Mouse (Mus musculus): Measurements from ENCODE around the gene Adm2.

The Adm2 gene

DNA sequence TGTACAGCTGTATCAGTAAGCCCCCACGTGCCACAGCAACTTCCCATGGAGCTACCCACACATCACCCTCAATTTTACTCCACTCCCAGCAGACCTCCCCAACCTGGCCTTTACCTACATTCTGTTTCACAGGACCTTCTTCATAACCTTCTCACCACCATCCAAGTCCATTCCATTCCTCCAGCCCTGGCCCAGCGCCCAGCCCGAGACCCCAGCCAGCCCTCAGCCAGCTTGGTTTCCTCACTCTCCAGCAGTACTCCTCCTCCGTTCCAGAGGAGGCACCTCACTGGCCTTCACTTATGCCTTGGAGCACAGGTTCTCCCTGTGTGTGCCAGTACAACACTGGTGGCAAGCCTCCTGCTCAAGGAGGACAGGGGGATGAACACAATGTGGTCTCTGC is 9.2 kb upstream of the Adm2 start:
- no peak for DNase-seq (ENCODE audit: low spot score)

DNA sequence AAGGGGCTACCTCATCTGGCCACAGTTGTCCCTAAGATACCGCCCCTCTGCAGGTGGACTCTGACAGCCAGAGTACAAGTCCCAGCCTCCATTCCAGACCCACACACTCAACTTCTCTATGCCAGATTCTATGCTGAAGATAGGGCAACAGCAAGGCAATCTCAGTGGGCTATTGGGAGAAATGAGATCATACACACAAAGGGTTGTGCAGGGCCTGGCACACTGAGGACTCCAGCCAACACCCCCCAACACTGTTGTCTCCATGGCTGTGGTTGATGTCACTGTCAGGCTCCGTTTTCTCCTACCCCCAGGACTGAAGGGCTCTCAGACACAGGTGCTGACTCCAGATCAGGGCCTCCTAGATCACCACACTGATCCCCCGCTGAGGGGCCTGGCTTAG is 8.4 kb upstream of the Adm2 start:
- DNase-seq (ENCODE audit: low spot score) = no peak

GRCm38 (mm10) chr15:89314511-89315189 is 7.9 kb upstream of the Adm2 start:
- DNase-seq (ENCODE audit: low spot score) = no peak

DNA sequence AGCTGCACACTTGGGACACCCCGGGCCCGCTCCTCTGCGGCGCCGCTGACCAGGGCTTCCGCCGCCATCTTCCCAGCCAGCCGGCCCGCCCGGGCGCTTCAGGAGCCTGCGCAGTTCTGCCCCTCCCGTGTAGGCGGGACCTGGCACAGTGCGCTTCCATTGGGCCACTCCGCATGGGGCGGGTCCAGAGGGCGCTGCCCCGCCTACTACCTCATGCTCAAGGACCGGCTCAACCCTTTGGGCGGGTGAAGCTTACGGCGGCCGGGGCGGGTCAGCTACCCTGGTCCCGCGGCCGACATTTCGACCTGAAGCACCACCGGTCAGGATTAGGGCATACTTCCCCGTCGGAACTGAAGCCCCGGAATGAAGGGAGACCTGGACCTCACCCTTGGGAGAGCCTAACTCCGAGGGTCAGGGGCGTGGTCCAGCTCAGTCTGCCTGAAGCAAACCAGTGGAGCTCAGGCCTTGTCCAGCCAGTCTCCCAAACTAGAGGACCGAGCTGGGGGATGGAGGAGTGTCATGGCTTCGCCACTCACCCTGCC is 7.3 kb upstream of the Adm2 start, which contains the start of gene Sbf1:
Gene Sbf1 (minus strand): TSS at position 122 of the 542 bp plus-strand sequence.
- peak; percentile 95 for DNase-seq (ENCODE audit: low spot score)

DNA sequence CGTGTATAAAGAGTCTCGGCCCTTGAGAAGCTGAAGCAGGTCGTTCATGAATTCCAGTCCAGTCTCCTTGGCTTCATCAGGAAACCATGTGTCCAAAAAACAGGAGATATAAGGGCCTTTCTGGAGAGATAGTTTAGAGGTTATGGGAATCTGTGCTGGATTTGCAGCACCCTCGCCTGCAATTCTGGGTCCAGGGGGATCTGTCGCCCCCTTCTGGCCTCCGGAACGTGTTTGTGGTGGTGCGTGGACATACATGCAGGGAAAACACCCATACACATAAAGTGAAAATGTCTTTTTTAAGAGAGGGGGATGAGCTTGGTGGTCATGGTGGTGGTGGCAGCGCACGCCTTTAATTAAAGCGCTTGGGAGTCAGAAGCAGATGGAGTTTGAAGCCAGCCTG is 6.4 kb upstream of the Adm2 start:
- DNase-seq (ENCODE audit: low spot score) = peak; percentile 38

- DNase-seq (ENCODE audit: low spot score) = peak; percentile 27
Measured at GRCm38 (mm10) chr15:89321264-89321663, 1.3 kb upstream of the Adm2 start.

- no peak for DNase-seq (ENCODE audit: low spot score)
Measured at GRCm38 (mm10) chr15:89323656-89324055, 1.1 kb downstream of the Adm2 start.

- no peak for DNase-seq (ENCODE audit: low spot score)
Measured at GRCm38 (mm10) chr15:89326441-89326840, 3.9 kb downstream of the Adm2 start.

GRCm38 (mm10) chr15:89334271-89334670 is 11.8 kb downstream of the Adm2 start, which contains the start of gene Miox:
Gene Miox (plus strand): TSS chr15:89334398.
- DNase-seq (ENCODE audit: low spot score) = no peak

GRCm38 (mm10) chr15:89334774-89335537 is 12.4 kb downstream of the Adm2 start:
- no peak for DNase-seq (ENCODE audit: low spot score)

DNA sequence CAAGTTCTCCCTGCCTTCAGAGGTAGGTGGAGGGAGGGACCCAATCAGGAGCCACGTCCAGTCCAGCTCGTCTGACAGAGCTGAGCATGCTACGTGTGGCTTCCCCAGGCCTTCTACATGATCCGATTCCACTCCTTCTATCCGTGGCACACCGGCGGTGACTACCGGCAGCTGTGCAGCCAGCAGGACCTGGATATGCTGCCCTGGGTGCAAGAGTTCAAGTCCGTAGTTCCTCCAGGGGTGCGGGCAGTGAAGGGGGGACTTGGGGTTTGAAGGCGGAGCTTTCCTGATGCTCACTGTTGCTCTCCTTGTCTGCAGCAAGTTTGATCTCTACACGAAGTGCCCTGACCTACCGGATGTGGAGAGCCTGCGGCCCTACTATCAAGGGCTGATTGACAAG is 13.9 kb downstream of the Adm2 start:
- no peak for DNase-seq (ENCODE audit: low spot score)

- no peak for DNase-seq (ENCODE audit: low spot score)
Measured at GRCm38 (mm10) chr15:89339696-89340095, 17.2 kb downstream of the Adm2 start.

DNA sequence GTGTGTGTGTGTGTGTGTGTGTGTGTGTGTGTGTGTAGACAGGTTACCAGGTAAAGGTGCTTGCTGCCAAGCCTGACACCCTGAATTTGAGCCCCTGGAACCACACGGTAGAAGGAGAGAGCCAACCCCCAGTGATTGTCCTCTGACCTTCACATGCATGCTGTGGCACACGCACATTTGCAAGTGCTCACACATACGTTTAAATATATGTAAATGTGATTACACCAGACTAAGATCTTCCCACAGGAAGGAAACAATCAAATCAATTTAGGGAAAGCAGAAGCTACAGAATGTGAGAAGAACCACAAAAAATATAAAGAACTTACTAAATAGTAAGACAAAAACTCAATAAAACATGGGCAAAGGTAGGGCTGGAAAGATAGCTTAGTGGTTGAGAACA is 17.6 kb downstream of the Adm2 start:
- DNase-seq (ENCODE audit: low spot score) = no peak

DNA sequence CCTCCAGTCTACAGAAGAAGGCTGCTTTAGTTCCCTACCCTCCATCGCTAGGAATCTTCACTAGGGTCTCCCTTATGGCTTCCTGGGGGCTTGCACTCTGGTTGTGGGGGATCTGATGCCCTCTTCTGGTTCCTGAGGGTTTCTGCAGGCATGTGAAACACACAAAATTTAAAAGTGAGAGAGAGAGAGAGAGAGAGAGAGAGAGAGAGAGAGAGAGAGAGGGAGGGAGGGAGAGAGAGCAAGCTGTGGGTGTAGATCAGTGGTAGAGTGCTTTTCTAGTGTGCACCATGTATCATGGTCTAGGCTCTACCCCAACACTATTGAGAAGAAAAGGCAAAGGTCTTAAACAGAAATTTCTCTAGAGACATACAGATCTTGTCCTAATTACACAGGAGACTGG is 19.2 kb downstream of the Adm2 start:
- no peak for DNase-seq (ENCODE audit: low spot score)

DNA sequence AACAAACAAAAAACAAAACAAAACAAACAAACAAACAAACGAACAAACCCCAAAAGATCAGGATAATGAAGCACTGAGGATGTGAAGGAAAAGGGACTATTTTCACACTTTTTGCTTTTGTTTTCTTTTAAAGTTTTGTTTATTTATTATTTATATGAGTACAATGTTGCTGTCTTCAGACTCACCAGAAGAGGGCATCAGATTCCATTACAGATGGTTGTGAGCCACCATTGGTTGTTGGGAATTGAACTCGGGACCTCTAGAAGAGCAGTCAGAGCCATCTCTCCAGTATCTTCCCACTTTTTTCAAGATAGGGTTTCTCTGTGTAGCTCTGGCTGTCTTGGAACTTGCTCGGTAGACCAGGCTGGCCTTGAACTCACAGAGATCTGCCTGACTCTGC is 20.8 kb downstream of the Adm2 start:
- no peak for DNase-seq (ENCODE audit: low spot score)

DNA sequence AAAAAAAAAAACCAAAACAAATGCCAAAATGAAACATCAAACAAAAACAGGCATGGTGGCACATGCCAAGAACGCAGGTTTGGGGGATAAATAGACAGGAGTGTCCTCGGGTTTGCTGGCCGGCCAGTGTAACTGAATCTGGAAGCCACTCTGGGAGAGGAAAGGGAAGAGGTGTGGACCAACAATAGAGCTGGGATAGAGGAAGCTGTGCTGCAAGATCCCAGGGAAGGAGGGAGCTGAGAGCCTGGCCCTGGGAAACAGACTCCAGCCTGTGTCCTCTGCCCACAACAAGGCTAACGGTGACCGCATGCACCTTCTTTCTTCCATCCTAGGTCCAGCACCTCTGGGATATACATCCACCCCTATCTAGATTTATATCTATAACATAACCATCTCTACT is 27.9 kb downstream of the Adm2 start:
- no peak for DNase-seq (ENCODE audit: low spot score)

DNA sequence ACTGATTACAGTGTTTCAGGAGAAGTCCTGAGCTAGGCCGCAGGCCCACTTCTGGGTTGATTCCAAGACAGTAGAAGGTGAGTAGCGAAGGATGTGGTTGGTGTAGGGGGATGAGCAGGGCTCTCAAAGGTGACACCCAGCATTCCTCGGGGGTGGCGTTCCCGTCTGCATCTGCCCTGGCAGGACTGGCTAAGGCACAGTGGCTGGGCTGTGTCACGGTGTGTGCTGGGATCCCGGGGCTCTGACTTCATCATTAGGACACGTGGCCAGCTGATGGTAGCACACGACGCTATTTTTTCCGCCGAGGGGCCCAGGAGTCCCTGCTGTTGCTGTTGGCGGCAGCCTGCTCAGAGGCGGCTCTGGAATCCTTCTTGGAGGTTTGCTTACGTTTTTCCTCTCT is 28.8 kb downstream of the Adm2 start:
- DNase-seq (ENCODE audit: low spot score) = no peak

DNA sequence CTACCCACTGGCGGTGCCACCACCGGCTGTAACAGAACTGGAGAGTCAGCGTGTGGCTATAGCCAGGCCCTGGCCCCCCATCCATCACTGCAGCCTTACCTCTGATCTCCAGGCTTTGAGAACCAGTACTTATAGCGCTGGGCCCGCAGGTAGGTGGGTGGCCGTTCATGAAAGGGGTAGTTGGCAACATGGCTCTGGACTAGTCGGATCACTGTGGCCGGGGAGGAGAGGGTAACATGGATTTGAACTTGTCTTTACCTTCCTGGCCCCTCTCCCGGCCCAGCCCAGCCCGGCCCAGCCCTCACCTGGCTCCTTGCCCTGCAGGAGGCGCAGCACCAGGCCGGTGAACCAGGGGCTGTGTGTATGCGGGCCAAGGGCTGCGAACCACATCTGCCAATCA is 29.5 kb downstream of the Adm2 start:
- DNase-seq (ENCODE audit: low spot score) = no peak

DNA sequence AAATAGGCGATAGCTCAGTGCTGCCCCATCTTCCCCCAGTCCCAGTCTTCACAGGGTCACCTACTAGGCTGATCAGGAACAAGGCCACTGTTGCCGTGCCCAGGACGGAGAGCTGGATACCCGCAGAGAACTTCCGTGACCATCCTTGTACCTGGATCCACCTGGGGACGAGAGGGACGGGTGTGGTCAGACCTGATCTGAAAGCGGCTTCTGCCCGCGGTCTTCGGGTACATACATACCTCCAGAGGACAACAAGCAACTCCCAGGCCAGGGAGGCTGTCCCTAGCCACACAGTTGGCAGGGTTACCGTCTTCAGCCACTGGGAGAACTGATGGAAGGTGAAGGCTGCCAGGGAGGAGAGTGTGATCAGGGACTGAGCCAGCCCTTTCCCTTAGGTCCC is 30.3 kb downstream of the Adm2 start:
- DNase-seq (ENCODE audit: low spot score) = no peak

- DNase-seq (ENCODE audit: low spot score) = no peak
Measured at GRCm38 (mm10) chr15:89353837-89354236, 31.3 kb downstream of the Adm2 start.

GRCm38 (mm10) chr15:89354455-89354854 is 31.9 kb downstream of the Adm2 start:
- no peak for DNase-seq (ENCODE audit: low spot score)

GRCm38 (mm10) chr15:89355241-89356187 is 33.0 kb downstream of the Adm2 start, which contains the start of the genes Lmf2 and Ncaph2:
Gene Lmf2 (minus strand): TSS chr15:89355659.
Gene Ncaph2 (plus strand): TSS chr15:89355719.
- peak; percentile 97 for DNase-seq (ENCODE audit: low spot score)

Data from c-Kit-positive CD71-positive TER-119-positive erythroid progenitor cells, embryonic 14.5 days (primary cell).